27 mouse cellular contexts compared by ENCODE assay signal in the genomic region with DNA sequence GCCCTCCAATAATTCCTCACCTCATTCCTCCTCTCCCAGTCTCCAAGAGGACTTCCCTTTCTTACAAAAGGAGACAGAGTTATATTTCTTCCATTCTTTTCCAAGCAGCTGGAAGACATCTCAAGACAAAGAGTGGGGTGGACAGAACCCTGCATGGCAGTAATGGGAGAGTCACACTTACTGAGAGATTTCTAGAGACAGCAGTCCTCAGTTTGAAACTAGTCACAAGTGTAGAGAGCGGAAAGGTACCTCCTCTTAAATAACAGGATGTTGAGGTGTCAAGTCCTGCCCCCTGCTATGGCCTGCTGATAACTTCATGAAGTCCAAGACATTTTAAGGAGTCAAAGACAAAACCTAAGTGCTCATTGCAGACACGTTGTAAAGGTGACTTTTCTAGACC.
"Had no signal": no experiment of that assay in that cellular context is flagged by ENCODE, and none has a peak within 500 bp of the region (broad histone marks: within the 10 kb centered on the region; RNA-seq: fewer than 3 reads in every experiment).

No protein-coding gene starts in this region.

- DNase-seq: gastrocnemius, postnatal 14 days; gastrocnemius, postnatal 36 days; heart, adult 11 months; heart, adult 2 months; heart, postnatal 14 days; heart, postnatal 36 days; kidney, adult 18-20 months; kidney, adult 9 months; kidney, postnatal 10 days; kidney, postnatal 4 days; liver; liver, embryonic 13.5 days; liver, postnatal 0 days had no signal

- H3K27ac ChIP-seq: heart, adult 2 months; heart, embryonic 13.5 days; heart, embryonic 15.5 days; hindbrain, embryonic 13.5 days; hindbrain, embryonic 15.5 days; hindbrain, postnatal 0 days; intestine, embryonic 15.5 days; layer of hippocampus, adult 2 months; left cerebral cortex, adult 2 months; limb, embryonic 12.5 days; liver, embryonic 13.5 days; liver, embryonic 15.5 days had no signal

- H3K4me2 ChIP-seq: heart, embryonic 11.5 days; heart, embryonic 13.5 days; heart, embryonic 15.5 days; hindbrain, embryonic 13.5 days; hindbrain, embryonic 15.5 days; intestine, embryonic 15.5 days; limb, embryonic 12.5 days; liver, embryonic 11.5 days; liver, embryonic 13.5 days; liver, embryonic 15.5 days had no signal

- ATAC-seq: hindbrain, postnatal 0 days; inflammation-experienced regulatory T-cells, adult 6 months; intestine, embryonic 15.5 days; intestine, postnatal 0 days; liver, postnatal 0 days had no signal

- H3K4me3 ChIP-seq: heart, adult 2 months; heart, embryonic 13.5 days; heart, embryonic 15.5 days; hindbrain, embryonic 13.5 days; hindbrain, embryonic 15.5 days; intestine, embryonic 15.5 days; layer of hippocampus, adult 2 months; left cerebral cortex, adult 2 months; limb, embryonic 12.5 days; liver, embryonic 13.5 days; liver, embryonic 15.5 days had no signal

- H3K9ac ChIP-seq: heart, embryonic 13.5 days; heart, embryonic 15.5 days; hindbrain, embryonic 13.5 days; hindbrain, embryonic 15.5 days; intestine, embryonic 15.5 days; limb, embryonic 12.5 days; liver, embryonic 13.5 days; liver, embryonic 15.5 days; liver, postnatal 0 days had no signal

- H3K36me3 ChIP-seq: heart, embryonic 13.5 days; heart, embryonic 15.5 days; hindbrain, embryonic 13.5 days; hindbrain, embryonic 15.5 days; intestine, embryonic 15.5 days; limb, embryonic 12.5 days; liver, embryonic 13.5 days; liver, embryonic 15.5 days had no signal

- H3K4me1 ChIP-seq: heart, embryonic 13.5 days; heart, embryonic 15.5 days; hindbrain, embryonic 13.5 days; hindbrain, embryonic 15.5 days; intestine, embryonic 15.5 days; limb, embryonic 12.5 days; liver, embryonic 13.5 days; liver, embryonic 15.5 days had no signal

- H3K9me3 ChIP-seq: heart, embryonic 13.5 days; heart, embryonic 15.5 days; hindbrain, embryonic 13.5 days; hindbrain, embryonic 15.5 days; intestine, embryonic 15.5 days; limb, embryonic 12.5 days; liver, embryonic 13.5 days; liver, embryonic 15.5 days had no signal

- H3K27me3 ChIP-seq: heart, embryonic 13.5 days; heart, embryonic 15.5 days; hindbrain, embryonic 13.5 days; hindbrain, embryonic 15.5 days; intestine, embryonic 15.5 days; limb, embryonic 12.5 days; liver, embryonic 13.5 days; liver, embryonic 15.5 days had no signal
